Mouse (Mus musculus): ENCODE measurements around the gene Tnfaip6. TPM values are rescaled to one million over a fixed set of nuclear protein-coding genes. Genes with fewer than 3 reads are reported as not detected.

Gene Tnfaip6
- total and polyA plus RNA-seq, 2 experiments from 2014 or later: 1.7 to 3.7 TPM

DNA sequence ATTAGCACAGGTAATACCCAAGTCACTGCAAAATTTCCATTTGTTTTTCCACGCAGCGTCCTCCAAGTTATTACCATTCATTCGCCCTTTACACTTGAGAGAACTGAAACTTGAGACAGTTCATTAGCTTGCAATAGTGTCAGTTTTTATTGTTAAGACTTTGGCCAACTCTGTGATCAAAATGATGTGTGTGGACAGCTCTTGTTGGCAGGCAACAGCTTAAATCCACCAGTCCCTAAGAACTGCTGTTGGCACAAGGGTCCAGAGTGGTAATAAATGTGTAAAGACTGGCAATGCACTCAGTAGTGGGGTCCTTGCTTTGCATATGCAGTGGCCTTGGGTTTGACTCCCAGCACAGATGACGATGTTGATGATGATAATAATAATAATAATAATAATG is 14.5 kb downstream of the Tnfaip6 start:
- no peak for ATAC-seq (ENCODE audit: insufficient read depth, low read depth)
- no peaks in the 10 kb centered on the region for H3K9me3 ChIP-seq (replicated peaks; ENCODE audit: control insufficient read depth, low read length)
- H3K27me3 ChIP-seq (ENCODE audit: control insufficient read depth, insufficient read depth, low read length): no peaks in the 10 kb centered on the region
- H3K4me3 ChIP-seq (ENCODE audit: low read depth, low read length): no peak overlapping the region
- TF ChIP-seq CTCF (IDR thresholded peaks at IDR 0.05; ENCODE audit: low read depth): no peak
- no peak for TF ChIP-seq EP300 (IDR thresholded peaks at IDR 0.05; ENCODE audit: low read depth)
- no peaks in the 10 kb centered on the region for H3K36me3 ChIP-seq (replicated peaks; ENCODE audit: control insufficient read depth, insufficient read depth, low read length)
- H3K4me2 ChIP-seq (ENCODE audit: low read depth, low read length): no peak overlapping the region
- no peak for DNase-seq (ENCODE audit: low spot score)
- no peak overlapping the region for H3K9ac ChIP-seq (replicated peaks; ENCODE audit: low read depth, low read length)
- H3K4me1 ChIP-seq (ENCODE audit: control insufficient read depth, insufficient read depth): peaks cover 7% of the 10 kb centered on the region
- WGBS: 91% methylated on average over 4 of the region's 4 CpGs
- H3K27ac ChIP-seq (ENCODE audit: low read depth): no peak overlapping the region

- Histone ChIP-seq H3K9me3 (replicated peaks; ENCODE audit: control insufficient read depth, low read length) (no peaks in the 10 kb centered on the region), H3K27me3 (ENCODE audit: control insufficient read depth, insufficient read depth, low read length) (no peaks in the 10 kb centered on the region), H3K36me3 (replicated peaks; ENCODE audit: control insufficient read depth, insufficient read depth, low read length) (no peaks in the 10 kb centered on the region), H3K4me3 (ENCODE audit: low read depth, low read length) (no peak overlapping the region), H3K27ac (ENCODE audit: low read depth) (peak overlapping the region; percentile 47; the same call in 1 of the 2 replicates), H3K9ac (replicated peaks; ENCODE audit: low read depth, low read length) (no peak overlapping the region), H3K4me1 (ENCODE audit: control insufficient read depth, insufficient read depth) (peaks cover 8% of the 10 kb centered on the region), H3K4me2 (ENCODE audit: low read depth, low read length) (no peak overlapping the region)
- 8% methylated on average over 5 of the region's 5 CpGs for WGBS
- 0 out of 2 replicates have a peak, but pooled peaks have one; percentile 51 for ATAC-seq (ENCODE audit: insufficient read depth, low read depth)
- DNase-seq (ENCODE audit: low spot score): peak; percentile 29
- TF ChIP-seq CTCF (IDR thresholded peaks at IDR 0.05; ENCODE audit: low read depth) (no peak), EP300 (IDR thresholded peaks at IDR 0.05; ENCODE audit: low read depth) (no peak)
Observed at GRCm38 (mm10) chr2:52053502-52053901, 15.7 kb downstream of the Tnfaip6 start.

- Histone ChIP-seq H3K4me2 (ENCODE audit: low read depth, low read length) (no peak overlapping the region), H3K27ac (ENCODE audit: low read depth) (no peak overlapping the region), H3K36me3 (replicated peaks; ENCODE audit: control insufficient read depth, insufficient read depth, low read length) (no peaks in the 10 kb centered on the region), H3K4me1 (ENCODE audit: control insufficient read depth, insufficient read depth) (peaks cover 8% of the 10 kb centered on the region), H3K9me3 (replicated peaks; ENCODE audit: control insufficient read depth, low read length) (no peaks in the 10 kb centered on the region), H3K4me3 (ENCODE audit: low read depth, low read length) (no peak overlapping the region), H3K9ac (replicated peaks; ENCODE audit: low read depth, low read length) (no peak overlapping the region), H3K27me3 (ENCODE audit: control insufficient read depth, insufficient read depth, low read length) (no peaks in the 10 kb centered on the region)
- ATAC-seq (ENCODE audit: insufficient read depth, low read depth): no peak
- peak; percentile 40 for DNase-seq (ENCODE audit: low spot score)
- WGBS: 14% methylated on average over 4 of the region's 4 CpGs
- no peak for TF ChIP-seq EP300 (IDR thresholded peaks at IDR 0.05; ENCODE audit: low read depth)
Observed at GRCm38 (mm10) chr2:52055616-52056015, 17.8 kb downstream of the Tnfaip6 start.

DNA sequence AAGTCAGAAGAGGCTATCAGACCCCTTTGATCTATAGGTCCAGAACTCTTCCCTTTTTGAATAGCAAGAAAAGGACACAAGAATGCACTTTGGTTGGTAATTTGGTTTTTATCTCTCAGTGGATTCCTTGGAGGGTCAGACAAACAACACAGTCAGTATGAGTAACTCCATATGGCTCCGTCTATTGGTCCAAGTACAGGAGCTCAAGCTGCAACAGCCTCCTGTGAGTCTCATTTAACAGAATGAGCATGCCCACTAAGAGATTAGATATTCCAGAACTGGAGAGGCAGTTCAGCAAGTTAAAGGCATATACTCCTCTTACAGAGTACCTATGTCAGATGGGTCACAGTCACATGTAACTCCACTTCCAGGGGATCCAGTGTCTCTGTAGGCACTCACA is 19.3 kb downstream of the Tnfaip6 start:
- Histone ChIP-seq H3K36me3 (replicated peaks; ENCODE audit: control insufficient read depth, insufficient read depth, low read length) (no peaks in the 10 kb centered on the region), H3K27me3 (ENCODE audit: control insufficient read depth, insufficient read depth, low read length) (no peaks in the 10 kb centered on the region), H3K9ac (replicated peaks; ENCODE audit: low read depth, low read length) (no peak overlapping the region), H3K9me3 (replicated peaks; ENCODE audit: control insufficient read depth, low read length) (no peaks in the 10 kb centered on the region), H3K4me3 (ENCODE audit: low read depth, low read length) (no peak overlapping the region), H3K27ac (ENCODE audit: low read depth) (no peak overlapping the region), H3K4me2 (ENCODE audit: low read depth, low read length) (no peak overlapping the region), H3K4me1 (ENCODE audit: control insufficient read depth, insufficient read depth) (peaks cover 8% of the 10 kb centered on the region)
- peak; percentile 8 for DNase-seq (ENCODE audit: low spot score)
- 48% methylated on average over 1 of the region's 1 CpGs for WGBS
- TF ChIP-seq CTCF (IDR thresholded peaks at IDR 0.05; ENCODE audit: low read depth) (no peak), EP300 (IDR thresholded peaks at IDR 0.05; ENCODE audit: low read depth) (no peak)
- ATAC-seq (ENCODE audit: insufficient read depth, low read depth): no peak

- H3K27me3 ChIP-seq (ENCODE audit: control insufficient read depth, insufficient read depth, low read length): no peaks in the 10 kb centered on the region
- H3K9ac ChIP-seq (replicated peaks; ENCODE audit: low read depth, low read length): no peak overlapping the region
- peaks cover 8% of the 10 kb centered on the region for H3K4me1 ChIP-seq (ENCODE audit: control insufficient read depth, insufficient read depth)
- H3K9me3 ChIP-seq (replicated peaks; ENCODE audit: control insufficient read depth, low read length): no peaks in the 10 kb centered on the region
- DNase-seq (ENCODE audit: low spot score): no peak
- ATAC-seq (ENCODE audit: insufficient read depth, low read depth): no peak
- no peak overlapping the region for H3K4me2 ChIP-seq (ENCODE audit: low read depth, low read length)
- no peaks in the 10 kb centered on the region for H3K36me3 ChIP-seq (replicated peaks; ENCODE audit: control insufficient read depth, insufficient read depth, low read length)
- H3K27ac ChIP-seq (ENCODE audit: low read depth): no peak overlapping the region
- TF ChIP-seq CTCF (IDR thresholded peaks at IDR 0.05; ENCODE audit: low read depth): no peak
- TF ChIP-seq EP300 (IDR thresholded peaks at IDR 0.05; ENCODE audit: low read depth): no peak
- H3K4me3 ChIP-seq (ENCODE audit: low read depth, low read length): no peak overlapping the region
Observed at GRCm38 (mm10) chr2:52057681-52058080, 19.9 kb downstream of the Tnfaip6 start.

- WGBS: 77% methylated on average over 1 of the region's 1 CpGs
- Histone ChIP-seq H3K4me2 (ENCODE audit: low read depth, low read length) (no peak overlapping the region), H3K36me3 (replicated peaks; ENCODE audit: control insufficient read depth, insufficient read depth, low read length) (no peaks in the 10 kb centered on the region), H3K9ac (replicated peaks; ENCODE audit: low read depth, low read length) (no peak overlapping the region), H3K9me3 (replicated peaks; ENCODE audit: control insufficient read depth, low read length) (no peaks in the 10 kb centered on the region), H3K27me3 (ENCODE audit: control insufficient read depth, insufficient read depth, low read length) (no peaks in the 10 kb centered on the region), H3K4me1 (ENCODE audit: control insufficient read depth, insufficient read depth) (peaks cover 5% of the 10 kb centered on the region; the same call in 1 of the 2 replicates), H3K4me3 (ENCODE audit: low read depth, low read length) (no peak overlapping the region), H3K27ac (ENCODE audit: low read depth) (no peak overlapping the region)
- TF ChIP-seq CTCF (IDR thresholded peaks at IDR 0.05; ENCODE audit: low read depth) (no peak), EP300 (IDR thresholded peaks at IDR 0.05; ENCODE audit: low read depth) (no peak)
- ATAC-seq (ENCODE audit: insufficient read depth, low read depth): no peak
- no peak for DNase-seq (ENCODE audit: low spot score)
Observed at GRCm38 (mm10) chr2:52068641-52069040, 30.8 kb downstream of the Tnfaip6 start.
